Mouse (Mus musculus) ES-E14 (cell line): ENCODE data around the gene Adgre4. TPM values are rescaled to one million over a fixed set of nuclear protein-coding genes. Genes with fewer than 3 reads are reported as not detected.

Source experiments
- DNase-seq: peaks from one replicate; pipeline ENCODE4 v3.0.0-alpha.2; 2013; ENCODE audit warnings: low read depth, low spot score
- H3K27ac ChIP-seq: 2 replicates; pipeline ENCODE4 v1.5.1; 2012; ENCODE audit warnings: low read depth, mild to moderate bottlenecking, low read length, moderate library complexity, mixed read lengths; ENCODE audit not compliant: poor library complexity, insufficient read depth, severe bottlenecking
- H3K36me3 ChIP-seq: 2 replicates; pipeline ENCODE4 v1.6.1; 2012; ENCODE audit warnings: mild to moderate bottlenecking, low read length, moderate library complexity, mixed read lengths; ENCODE audit not compliant: control insufficient read depth, poor library complexity, insufficient read depth, severe bottlenecking
- H3K4me1 ChIP-seq, 2 experiments: fragments of 150-350 bp in 1 of 2; sonication (generic) in 1 of 2; 2 replicates each; pipeline ENCODE4 v1.6.1; 2012; ENCODE audit warnings: low read length in 2 of 2, mild to moderate bottlenecking in 1 of 2, mixed read lengths in 1 of 2; ENCODE audit not compliant: control insufficient read depth in 2 of 2, insufficient read depth in 2 of 2, poor library complexity in 1 of 2
- H3K4me3 ChIP-seq, 2 experiments: fragments of 150-350 bp in 1 of 2; sonication (generic) in 1 of 2; 2 replicates each; pipeline ENCODE4 v1.5.1; 2012; ENCODE audit warnings: low read length in 2 of 2, low read depth in 1 of 2, mild to moderate bottlenecking in 1 of 2, mixed read lengths in 1 of 2; ENCODE audit not compliant: insufficient read depth in 1 of 2, poor library complexity in 1 of 2, severe bottlenecking in 1 of 2
- H3K9ac ChIP-seq: 2 replicates; pipeline ENCODE4 v1.6.1; 2012; ENCODE audit warnings: low read depth, mild to moderate bottlenecking, low read length, mixed read lengths; ENCODE audit not compliant: poor library complexity, insufficient read depth, severe bottlenecking
- H3K9me3 ChIP-seq: fragments of 150-350 bp; sonication (generic); 2 replicates; pipeline ENCODE4 v1.6.1; 2012; ENCODE audit warnings: low read depth, mild to moderate bottlenecking, low read length; ENCODE audit not compliant: control insufficient read depth, insufficient read depth
- CHD2 ChIP-seq: IDR thresholded peaks from 2 replicates; pipeline ENCODE4 v1.6.1; 2014; ENCODE audit warnings: mild to moderate bottlenecking, low read depth, low read length, inconsistent platforms
- HCFC1 ChIP-seq: IDR thresholded peaks from 2 replicates; pipeline ENCODE4 v1.6.1; 2012; ENCODE audit warnings: low read length, inconsistent platforms, borderline replicate concordance; ENCODE audit not compliant: insufficient read depth
- MAFK ChIP-seq: IDR thresholded peaks from 2 replicates; pipeline ENCODE4 v1.6.1; 2014; ENCODE audit warnings: mild to moderate bottlenecking, low read depth, low read length, inconsistent platforms; ENCODE audit not compliant: insufficient read depth
- ZC3H11A ChIP-seq: IDR thresholded peaks from 2 replicates; pipeline ENCODE4 v1.6.1; 2012; ENCODE audit warnings: low read depth, mild to moderate bottlenecking, inconsistent platforms, low read length, borderline replicate concordance
- ZNF384 ChIP-seq: IDR thresholded peaks from 2 replicates; pipeline ENCODE4 v1.6.1; 2012; ENCODE audit warnings: low read depth, low read length, inconsistent platforms
- in situ Hi-C, 2 experiments: fragments of 600-800 bp; cut with MboI; formaldehyde crosslinking; loops; one replicate each; pipeline ENCODE4 v1.15.1; 2025; ENCODE audit warnings: low sequenced_read_pairs in 2 of 2, inconsistent platforms in 1 of 2; ENCODE audit not compliant: unreplicated experiment in 2 of 2
- total RNA-seq: library from RNA; depleted of rRNA; stranded (reverse); fragments of 300-350 nt; gene quantifications from 2 replicates; pipeline ENCODE4 v1.2.3, GENCODE M21; 2012; rRNA removed

Adgre4 gene
- total RNA-seq: not detected in 2 replicates

GRCm38 (mm10) chr17:55749786-55750185 lies at the start of gene Adgre4:
TSS of gene Adgre4 (plus strand) at chr17:55749984.
- in situ Hi-C loops: no loop called here
- TF ChIP-seq CHD2 (no peak), MAFK (no peak), HCFC1 (no peak), ZNF384 (no peak), ZC3H11A (no peak)
- DNase-seq: no peak

GRCm38 (mm10) chr17:55702161-55702820 lies 47.5 kb upstream of the Adgre4 start:
- Histone ChIP-seq H3K9ac (no peak overlapping the region), H3K9me3 (no peaks in the 10 kb centered on the region), H3K4me3 (no peak overlapping the region), H3K4me1 (no peaks in the 10 kb centered on the region), H3K27ac (no peak overlapping the region), H3K36me3 (0 out of 2 replicates have a peak, but pooled peaks cover 1% of the 10 kb centered on the region)
- in situ Hi-C loops: no loop called here
- peak; percentile 70 for DNase-seq
- TF ChIP-seq HCFC1 (no peak), CHD2 (no peak), MAFK (no peak), ZC3H11A (peak; percentile 20; the same call in 1 of the 2 replicates)

More at GRCm38 (mm10) chr17:55749786-55750185, at the start of gene Adgre4:
- Histone ChIP-seq H3K36me3 (no peaks in the 10 kb centered on the region), H3K27ac (no peak within 1 kb of the TSS), H3K4me3 (no peak within 1 kb of the TSS), H3K9ac (no peak within 1 kb of the TSS), H3K9me3 (no peaks in the 10 kb centered on the region), H3K4me1 (no peaks in the 10 kb centered on the region)

- Histone ChIP-seq H3K27ac (no peak overlapping the region), H3K36me3 (no peaks in the 10 kb centered on the region), H3K9ac (no peak overlapping the region), H3K4me1 (no peaks in the 10 kb centered on the region), H3K9me3 (no peaks in the 10 kb centered on the region), H3K4me3 (no peak overlapping the region)
- in situ Hi-C loops: no loop called here
- DNase-seq: no peak
- no peak for TF ChIP-seq HCFC1
- no peak for TF ChIP-seq CHD2
- no peak for TF ChIP-seq ZNF384
- TF ChIP-seq ZC3H11A: no peak
- no peak for TF ChIP-seq MAFK
Measured at GRCm38 (mm10) chr17:55702865-55703264, 46.9 kb upstream of the Adgre4 start.

GRCm38 (mm10) chr17:55711984-55712811 lies 37.6 kb upstream of the Adgre4 start, which contains the start of gene Pot1b:
TSS of gene Pot1b (minus strand) at chr17:55712628.
- TF ChIP-seq HCFC1 (0 out of 2 replicates have a peak, but pooled peaks have one; percentile 33), CHD2 (no peak)
- peak; percentile 97 for DNase-seq
- H3K9me3 ChIP-seq: peaks cover 3% of the 10 kb centered on the region
- H3K4me1 ChIP-seq: no peaks in the 10 kb centered on the region
- peak within 1 kb of the TSS; percentile 87 to 96 for H3K4me3 ChIP-seq
- peak within 1 kb of the TSS; percentile 57; the same call in 1 of the 2 replicates for H3K27ac ChIP-seq
- no peaks in the 10 kb centered on the region for H3K36me3 ChIP-seq
- peak within 1 kb of the TSS; percentile 93 for H3K9ac ChIP-seq
- in situ Hi-C loops: no loop called here
